Mouse (Mus musculus): ENCODE data around the gene Lrrtm1. TPM values are rescaled to one million over a fixed set of nuclear protein-coding genes. Genes with fewer than 3 reads are reported as not detected.

Lrrtm1 gene
- polyA plus RNA-seq (2012; rRNA removed), result 0.78 and 1.0 TPM in 2 replicates

GRCm38 (mm10) chr6:77242601-77243406 lies at the start of gene Lrrtm1:
Lrrtm1 (plus strand) TSS chr6:77242689.
- Histone ChIP-seq H3K27ac (ENCODE audit: control insufficient read depth, insufficient read depth, low read depth, low read length) (no peak within 1 kb of the TSS), H3K27me3 (ENCODE audit: control insufficient read depth, insufficient read depth, low read length) (no peaks in the 10 kb centered on the region), H3K36me3 (ENCODE audit: control insufficient read depth, insufficient read depth, low read length) (no peaks in the 10 kb centered on the region), H3K4me3 (ENCODE audit: control insufficient read depth, low read depth, low read length) (peak within 1 kb of the TSS; percentile 40), H3K4me1 (ENCODE audit: control insufficient read depth, insufficient read depth, low read length) (peaks cover 17% of the 10 kb centered on the region)
- TF ChIP-seq CTCF (IDR thresholded peaks at IDR 0.05; ENCODE audit: control insufficient read depth, insufficient read depth, insufficient replicate concordance, low read depth, low read length) (no peak), POLR2A (IDR thresholded peaks at IDR 0.05; ENCODE audit: control insufficient read depth, low read depth, low read length) (no peak)

DNA sequence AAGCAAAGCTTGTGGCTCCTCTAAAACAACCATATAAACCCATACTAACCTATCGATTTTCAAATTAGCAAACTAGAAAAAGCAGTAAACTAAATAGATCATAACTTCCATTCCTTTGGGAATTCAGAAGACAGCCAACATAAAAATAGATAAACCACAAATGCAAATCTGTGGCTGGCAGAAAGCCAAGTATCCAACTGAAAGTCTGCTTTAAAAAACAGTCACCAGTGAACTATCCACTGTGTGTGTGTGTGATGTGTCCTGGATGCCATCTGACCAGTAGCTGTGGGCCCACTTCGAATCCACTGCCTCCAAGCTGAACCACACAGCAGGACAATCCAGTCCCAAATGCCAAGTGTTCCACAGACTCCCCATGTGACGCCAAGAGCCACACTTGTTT lies 45.8 kb upstream of the Lrrtm1 start:
- Histone ChIP-seq H3K4me3 (ENCODE audit: control insufficient read depth, low read depth, low read length) (no peak overlapping the region), H3K36me3 (ENCODE audit: control insufficient read depth, insufficient read depth, low read length) (no peaks in the 10 kb centered on the region), H3K27ac (ENCODE audit: control insufficient read depth, insufficient read depth, low read depth, low read length) (no peak overlapping the region), H3K4me1 (ENCODE audit: control insufficient read depth, insufficient read depth, low read length) (no peaks in the 10 kb centered on the region), H3K27me3 (ENCODE audit: control insufficient read depth, insufficient read depth, low read length) (no peaks in the 10 kb centered on the region)
- TF ChIP-seq POLR2A (IDR thresholded peaks at IDR 0.05; ENCODE audit: control insufficient read depth, low read depth, low read length) (no peak), CTCF (IDR thresholded peaks at IDR 0.05; ENCODE audit: control insufficient read depth, insufficient read depth, insufficient replicate concordance, low read depth, low read length) (no peak)

DNA sequence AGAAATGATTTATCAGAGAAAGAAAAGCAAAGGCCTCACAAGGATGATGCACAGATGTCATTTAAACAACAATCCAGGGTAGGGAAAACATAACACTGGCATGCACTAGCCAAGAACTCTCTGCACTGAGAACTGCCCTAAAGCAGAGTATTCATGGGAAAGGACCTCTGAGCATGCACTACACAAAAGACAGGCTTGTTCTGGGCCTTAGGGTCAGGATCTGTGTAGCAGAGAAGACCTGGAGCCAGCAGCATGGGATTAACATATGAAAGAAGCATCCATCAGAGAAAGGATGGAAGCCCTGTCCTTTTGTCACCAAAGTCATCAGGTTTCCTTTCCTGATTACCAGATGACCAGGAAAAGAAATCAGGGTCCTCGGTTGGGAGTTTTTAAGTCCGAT lies 43.1 kb upstream of the Lrrtm1 start:
- no peak overlapping the region for H3K4me3 ChIP-seq (ENCODE audit: control insufficient read depth, low read depth, low read length)

GRCm38 (mm10) chr6:77209183-77209582 lies 33.3 kb upstream of the Lrrtm1 start:
- Histone ChIP-seq H3K4me1 (ENCODE audit: control insufficient read depth, insufficient read depth, low read length) (no peaks in the 10 kb centered on the region), H3K4me3 (ENCODE audit: control insufficient read depth, low read depth, low read length) (no peak overlapping the region), H3K27me3 (ENCODE audit: control insufficient read depth, insufficient read depth, low read length) (no peaks in the 10 kb centered on the region), H3K27ac (ENCODE audit: control insufficient read depth, insufficient read depth, low read depth, low read length) (no peak overlapping the region), H3K36me3 (ENCODE audit: control insufficient read depth, insufficient read depth, low read length) (no peaks in the 10 kb centered on the region)
- TF ChIP-seq POLR2A (IDR thresholded peaks at IDR 0.05; ENCODE audit: control insufficient read depth, low read depth, low read length) (no peak), CTCF (IDR thresholded peaks at IDR 0.05; ENCODE audit: control insufficient read depth, insufficient read depth, insufficient replicate concordance, low read depth, low read length) (no peak)

More for the DNA sequence above, 43.1 kb upstream of the Lrrtm1 start:
- Histone ChIP-seq H3K36me3 (ENCODE audit: control insufficient read depth, insufficient read depth, low read length) (no peaks in the 10 kb centered on the region), H3K27ac (ENCODE audit: control insufficient read depth, insufficient read depth, low read depth, low read length) (no peak overlapping the region), H3K27me3 (ENCODE audit: control insufficient read depth, insufficient read depth, low read length) (no peaks in the 10 kb centered on the region), H3K4me1 (ENCODE audit: control insufficient read depth, insufficient read depth, low read length) (no peaks in the 10 kb centered on the region)
- no peak for TF ChIP-seq POLR2A (IDR thresholded peaks at IDR 0.05; ENCODE audit: control insufficient read depth, low read depth, low read length)
- TF ChIP-seq CTCF (IDR thresholded peaks at IDR 0.05; ENCODE audit: control insufficient read depth, insufficient read depth, insufficient replicate concordance, low read depth, low read length), result no peak

DNA sequence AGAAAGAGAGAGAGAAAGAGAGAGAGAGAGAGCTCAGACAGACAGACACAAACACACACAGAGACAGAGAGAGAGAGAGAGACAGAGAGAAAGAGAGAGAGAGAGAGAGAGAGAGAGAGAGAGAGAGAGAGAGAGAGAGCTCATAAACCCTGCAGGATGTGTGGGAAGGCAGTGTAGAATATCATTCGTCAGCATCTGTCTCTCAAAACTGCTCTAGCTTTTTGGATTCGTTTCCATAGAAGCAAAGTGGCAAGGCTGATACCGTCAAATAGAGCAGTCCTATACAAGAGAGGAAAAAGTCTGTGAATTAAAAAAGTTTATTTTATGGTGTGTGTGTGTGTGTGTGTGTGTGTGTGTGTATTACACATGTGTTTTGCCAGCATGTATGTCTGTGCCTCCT lies 32.6 kb upstream of the Lrrtm1 start:
- no peaks in the 10 kb centered on the region for H3K36me3 ChIP-seq (ENCODE audit: control insufficient read depth, insufficient read depth, low read length)
- H3K27me3 ChIP-seq (ENCODE audit: control insufficient read depth, insufficient read depth, low read length), result no peaks in the 10 kb centered on the region
- TF ChIP-seq POLR2A (IDR thresholded peaks at IDR 0.05; ENCODE audit: control insufficient read depth, low read depth, low read length) (no peak), CTCF (IDR thresholded peaks at IDR 0.05; ENCODE audit: control insufficient read depth, insufficient read depth, insufficient replicate concordance, low read depth, low read length) (no peak)
- H3K27ac ChIP-seq (ENCODE audit: control insufficient read depth, insufficient read depth, low read depth, low read length), result no peak overlapping the region
- no peaks in the 10 kb centered on the region for H3K4me1 ChIP-seq (ENCODE audit: control insufficient read depth, insufficient read depth, low read length)
- no peak overlapping the region for H3K4me3 ChIP-seq (ENCODE audit: control insufficient read depth, low read depth, low read length)

DNA sequence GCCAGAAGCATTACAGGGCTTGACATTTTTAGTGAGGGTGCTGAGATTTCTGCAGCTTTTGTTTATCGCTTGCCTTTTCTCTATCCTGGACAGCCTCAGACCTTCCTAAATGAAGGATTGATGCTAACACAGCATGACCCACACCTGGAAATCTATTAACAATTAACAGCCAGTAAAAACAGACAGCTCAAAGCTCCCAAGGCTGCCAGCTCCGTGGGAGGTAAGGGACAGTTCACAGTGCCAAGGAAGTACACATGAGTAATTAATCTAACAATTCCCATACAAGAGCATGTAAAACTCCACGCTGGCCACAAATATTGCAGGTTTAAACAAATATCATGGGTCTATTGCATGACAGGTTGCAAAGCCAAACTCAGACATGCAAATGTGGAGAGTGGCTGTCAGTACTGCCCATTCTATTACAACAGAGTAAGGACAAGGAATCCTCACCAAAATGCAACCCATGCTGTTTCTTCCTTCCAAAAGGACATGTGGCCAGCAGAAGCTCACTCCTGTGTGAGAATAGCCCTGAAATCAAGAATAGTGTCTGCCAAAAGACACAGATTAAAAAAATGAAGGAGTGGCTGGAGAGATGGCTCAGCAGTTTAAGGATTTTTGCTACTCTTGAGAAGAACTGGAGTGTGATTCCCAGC lies 28.6 kb upstream of the Lrrtm1 start:
- Histone ChIP-seq H3K36me3 (ENCODE audit: control insufficient read depth, insufficient read depth, low read length) (no peaks in the 10 kb centered on the region), H3K4me1 (ENCODE audit: control insufficient read depth, insufficient read depth, low read length) (no peaks in the 10 kb centered on the region), H3K27me3 (ENCODE audit: control insufficient read depth, insufficient read depth, low read length) (no peaks in the 10 kb centered on the region), H3K4me3 (ENCODE audit: control insufficient read depth, low read depth, low read length) (no peak overlapping the region), H3K27ac (ENCODE audit: control insufficient read depth, insufficient read depth, low read depth, low read length) (no peak overlapping the region)
- TF ChIP-seq POLR2A (IDR thresholded peaks at IDR 0.05; ENCODE audit: control insufficient read depth, low read depth, low read length), result no peak
- TF ChIP-seq CTCF (IDR thresholded peaks at IDR 0.05; ENCODE audit: control insufficient read depth, insufficient read depth, insufficient replicate concordance, low read depth, low read length), result no peak

- Histone ChIP-seq H3K27me3 (ENCODE audit: control insufficient read depth, insufficient read depth, low read length) (no peaks in the 10 kb centered on the region), H3K36me3 (ENCODE audit: control insufficient read depth, insufficient read depth, low read length) (no peaks in the 10 kb centered on the region), H3K4me1 (ENCODE audit: control insufficient read depth, insufficient read depth, low read length) (no peaks in the 10 kb centered on the region), H3K4me3 (ENCODE audit: control insufficient read depth, low read depth, low read length) (no peak overlapping the region), H3K27ac (ENCODE audit: control insufficient read depth, insufficient read depth, low read depth, low read length) (no peak overlapping the region)
- TF ChIP-seq POLR2A (IDR thresholded peaks at IDR 0.05; ENCODE audit: control insufficient read depth, low read depth, low read length) (no peak), CTCF (IDR thresholded peaks at IDR 0.05; ENCODE audit: control insufficient read depth, insufficient read depth, insufficient replicate concordance, low read depth, low read length) (no peak)
Measured at GRCm38 (mm10) chr6:77215322-77215721, 27.2 kb upstream of the Lrrtm1 start.

All from testis, adult 2 months (tissue).